Mouse (Mus musculus): ENCODE measurements at regions not wholly inside any gene's neighbourhood (a gene's known extent, or its start where the extent isn't known, plus 50 kb on each side); places are given as distances from the start of the nearest gene placed in this dataset.

- Histone ChIP-seq H3K9ac (ENCODE audit: low read depth, low read length) (no peak overlapping the region), H3K4me3 (ENCODE audit: low read depth, low read length) (no peak overlapping the region), H3K9me3 (replicated peaks; ENCODE audit: control insufficient read depth, low read length, poor library complexity, severe bottlenecking) (no peaks in the 10 kb centered on the region), H3K27ac (ENCODE audit: low read length) (no peak overlapping the region), H3K4me1 (ENCODE audit: control insufficient read depth, insufficient read depth, low read length) (peaks cover 14% of the 10 kb centered on the region), H3K27me3 (ENCODE audit: control insufficient read depth, insufficient read depth, low read depth, low read length) (no peaks in the 10 kb centered on the region), H3K4me2 (ENCODE audit: low read length) (no peak overlapping the region), H3K36me3 (ENCODE audit: control insufficient read depth, insufficient read depth, low read length) (no peaks in the 10 kb centered on the region)
- ATAC-seq = no peak
- WGBS = 61% methylated on average over 2 of the region's 2 CpGs
These were observed 83.6 kb upstream of the Camk1g start for GRCm38 (mm10) chr1:193453654-193454053.

DNA sequence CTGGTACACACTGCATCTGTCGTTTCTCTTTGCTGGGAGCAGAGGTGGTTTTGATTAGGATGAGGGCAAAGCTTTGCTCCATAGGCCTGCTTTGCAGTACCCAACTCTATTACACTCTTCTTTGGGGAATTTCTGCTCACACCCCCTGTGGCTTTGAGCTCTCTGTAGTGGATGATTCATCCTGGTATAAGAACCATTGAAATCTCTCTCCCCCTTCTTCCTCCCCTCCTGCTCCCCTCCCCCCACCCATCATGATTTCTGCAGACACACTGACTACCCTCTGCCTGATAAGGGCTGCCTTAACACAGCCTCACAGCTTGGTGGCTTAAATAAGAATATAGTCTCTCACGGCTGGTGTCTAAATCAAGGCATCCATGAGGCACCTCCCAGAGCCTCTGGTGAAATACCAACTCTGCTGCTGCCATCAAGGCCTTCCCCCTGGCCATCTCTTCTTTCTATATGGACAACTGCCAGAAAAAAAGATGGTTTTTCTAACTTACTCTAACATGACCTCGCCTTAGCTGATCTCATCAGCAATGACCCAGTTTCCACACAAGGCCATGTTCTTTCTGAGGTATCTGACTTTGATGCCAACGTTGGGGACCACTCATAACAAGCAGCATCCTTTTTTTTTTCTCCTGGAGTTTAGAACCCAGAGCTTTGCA is 81.5 kb upstream of the Camk1g start:
- Histone ChIP-seq H3K27me3 (ENCODE audit: control insufficient read depth, insufficient read depth, low read depth, low read length) (no peaks in the 10 kb centered on the region), H3K27ac (ENCODE audit: low read length) (no peak overlapping the region), H3K36me3 (ENCODE audit: control insufficient read depth, insufficient read depth, low read length) (no peaks in the 10 kb centered on the region), H3K4me1 (ENCODE audit: control insufficient read depth, insufficient read depth, low read length) (peaks cover 14% of the 10 kb centered on the region), H3K9ac (ENCODE audit: low read depth, low read length) (no peak overlapping the region), H3K9me3 (replicated peaks; ENCODE audit: control insufficient read depth, low read length, poor library complexity, severe bottlenecking) (no peaks in the 10 kb centered on the region), H3K4me2 (ENCODE audit: low read length) (no peak overlapping the region), H3K4me3 (ENCODE audit: low read depth, low read length) (no peak overlapping the region)
- ATAC-seq = no peak
- WGBS = 64% methylated on average over 4 of the region's 4 CpGs

DNA sequence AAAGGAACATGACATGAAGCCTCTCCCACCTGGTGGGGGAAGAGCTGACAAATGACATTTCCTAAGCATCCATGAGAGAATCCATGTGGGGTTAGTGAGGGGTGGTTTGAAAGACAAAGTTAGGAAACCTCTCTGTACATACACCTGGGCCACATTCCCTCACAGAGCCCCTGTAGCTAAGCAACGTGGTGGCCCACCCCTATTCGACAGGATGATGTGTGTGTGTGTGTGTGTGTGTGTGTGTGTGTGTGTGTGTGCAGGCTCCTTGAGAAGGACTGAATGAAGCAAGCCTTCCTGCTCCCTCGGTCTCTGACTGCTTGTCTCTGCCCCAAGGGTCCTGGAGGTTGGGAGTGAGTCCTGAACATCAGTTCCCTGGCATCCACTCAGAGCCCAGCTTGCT is 80.7 kb upstream of the Camk1g start:
- Histone ChIP-seq H3K36me3 (ENCODE audit: control insufficient read depth, insufficient read depth, low read length) (no peaks in the 10 kb centered on the region), H3K4me1 (ENCODE audit: control insufficient read depth, insufficient read depth, low read length) (peaks cover 14% of the 10 kb centered on the region), H3K9ac (ENCODE audit: low read depth, low read length) (no peak overlapping the region), H3K9me3 (replicated peaks; ENCODE audit: control insufficient read depth, low read length, poor library complexity, severe bottlenecking) (no peaks in the 10 kb centered on the region), H3K27ac (ENCODE audit: low read length) (no peak overlapping the region), H3K4me2 (ENCODE audit: low read length) (no peak overlapping the region), H3K27me3 (ENCODE audit: control insufficient read depth, insufficient read depth, low read depth, low read length) (no peaks in the 10 kb centered on the region), H3K4me3 (ENCODE audit: low read depth, low read length) (no peak overlapping the region)
- 0 out of 2 replicates have a peak, but pooled peaks have one; percentile 39 for ATAC-seq
- WGBS = 29% methylated on average over 3 of the region's 3 CpGs

DNA sequence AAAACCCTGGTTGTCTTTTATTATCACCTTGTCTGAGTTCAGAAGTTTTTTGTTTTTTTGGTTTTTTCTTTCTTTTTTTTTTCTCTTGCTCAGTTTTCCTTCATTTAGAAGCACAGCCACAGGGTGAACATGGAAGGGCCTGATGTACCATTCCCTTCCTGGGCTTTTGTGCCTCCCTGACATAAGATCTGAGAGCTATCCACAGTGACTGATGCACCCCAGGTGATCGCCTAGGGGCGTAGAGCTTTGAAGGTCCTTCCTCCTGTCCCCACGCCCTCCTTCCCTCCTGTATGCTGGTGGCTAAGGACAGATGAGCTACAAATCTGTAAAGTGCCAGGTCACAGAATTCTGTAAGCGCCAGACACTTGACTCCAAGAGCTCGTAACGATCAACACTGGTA is 80.1 kb upstream of the Camk1g start:
- H3K4me1 ChIP-seq (ENCODE audit: control insufficient read depth, insufficient read depth, low read length) = peaks cover 14% of the 10 kb centered on the region
- H3K4me2 ChIP-seq (ENCODE audit: low read length) = no peak overlapping the region
- H3K27ac ChIP-seq (ENCODE audit: low read length) = peak overlapping the region; percentile 73; the same call in 1 of the 2 replicates
- ATAC-seq = 0 out of 2 replicates have a peak, but pooled peaks have one; percentile 18
- no peaks in the 10 kb centered on the region for H3K9me3 ChIP-seq (replicated peaks; ENCODE audit: control insufficient read depth, low read length, poor library complexity, severe bottlenecking)
- H3K27me3 ChIP-seq (ENCODE audit: control insufficient read depth, insufficient read depth, low read depth, low read length) = no peaks in the 10 kb centered on the region
- no peaks in the 10 kb centered on the region for H3K36me3 ChIP-seq (ENCODE audit: control insufficient read depth, insufficient read depth, low read length)
- H3K9ac ChIP-seq (ENCODE audit: low read depth, low read length) = no peak overlapping the region
- 59% methylated on average over 6 of the region's 6 CpGs for WGBS
- no peak overlapping the region for H3K4me3 ChIP-seq (ENCODE audit: low read depth, low read length)

GRCm38 (mm10) chr1:193449394-193450103 is 79.5 kb upstream of the Camk1g start:
- Histone ChIP-seq H3K4me2 (ENCODE audit: low read length) (no peak overlapping the region), H3K27ac (ENCODE audit: low read length) (peak overlapping the region; percentile 73), H3K36me3 (ENCODE audit: control insufficient read depth, insufficient read depth, low read length) (no peaks in the 10 kb centered on the region), H3K27me3 (ENCODE audit: control insufficient read depth, insufficient read depth, low read depth, low read length) (no peaks in the 10 kb centered on the region), H3K9me3 (replicated peaks; ENCODE audit: control insufficient read depth, low read length, poor library complexity, severe bottlenecking) (no peaks in the 10 kb centered on the region), H3K4me1 (ENCODE audit: control insufficient read depth, insufficient read depth, low read length) (peaks cover 14% of the 10 kb centered on the region), H3K9ac (ENCODE audit: low read depth, low read length) (0 out of 2 replicates have a peak overlapping the region, but pooled peaks have one; percentile 28), H3K4me3 (ENCODE audit: low read depth, low read length) (no peak overlapping the region)
- 17% methylated on average over 7 of the region's 7 CpGs for WGBS
- peak; percentile 63 for ATAC-seq

GRCm38 (mm10) chr1:193448793-193449393 is 78.8 kb upstream of the Camk1g start:
- Histone ChIP-seq H3K36me3 (ENCODE audit: control insufficient read depth, insufficient read depth, low read length) (no peaks in the 10 kb centered on the region), H3K4me1 (ENCODE audit: control insufficient read depth, insufficient read depth, low read length) (peaks cover 14% of the 10 kb centered on the region), H3K9me3 (replicated peaks; ENCODE audit: control insufficient read depth, low read length, poor library complexity, severe bottlenecking) (no peaks in the 10 kb centered on the region), H3K27me3 (ENCODE audit: control insufficient read depth, insufficient read depth, low read depth, low read length) (no peaks in the 10 kb centered on the region), H3K4me3 (ENCODE audit: low read depth, low read length) (no peak overlapping the region), H3K9ac (ENCODE audit: low read depth, low read length) (no peak overlapping the region), H3K27ac (ENCODE audit: low read length) (no peak overlapping the region), H3K4me2 (ENCODE audit: low read length) (no peak overlapping the region)
- 67% methylated on average over 3 of the region's 3 CpGs for WGBS
- ATAC-seq = no peak

DNA sequence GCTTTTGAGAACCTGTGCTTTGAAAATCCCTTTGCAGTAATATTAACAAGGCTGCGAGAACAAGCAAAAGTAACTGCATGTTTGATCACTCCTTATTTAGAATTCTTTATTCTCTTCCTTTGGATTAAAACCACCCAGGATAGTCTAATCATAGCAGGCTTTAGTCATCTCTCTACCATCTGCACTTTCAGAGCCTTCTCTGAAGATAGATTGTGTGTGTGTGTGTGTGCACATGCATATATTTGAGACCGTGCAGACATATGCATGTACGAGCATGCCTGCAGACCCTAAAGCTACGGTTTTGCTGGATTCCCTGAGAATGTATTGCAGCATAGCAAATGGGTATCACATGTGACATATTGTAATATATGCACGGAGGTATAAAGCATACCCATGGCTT is 77.5 kb upstream of the Camk1g start:
- Histone ChIP-seq H3K4me3 (ENCODE audit: low read depth, low read length) (no peak overlapping the region), H3K36me3 (ENCODE audit: control insufficient read depth, insufficient read depth, low read length) (no peaks in the 10 kb centered on the region), H3K9ac (ENCODE audit: low read depth, low read length) (no peak overlapping the region), H3K27me3 (ENCODE audit: control insufficient read depth, insufficient read depth, low read depth, low read length) (no peaks in the 10 kb centered on the region), H3K4me1 (ENCODE audit: control insufficient read depth, insufficient read depth, low read length) (peaks cover 14% of the 10 kb centered on the region), H3K27ac (ENCODE audit: low read length) (no peak overlapping the region), H3K4me2 (ENCODE audit: low read length) (no peak overlapping the region), H3K9me3 (replicated peaks; ENCODE audit: control insufficient read depth, low read length, poor library complexity, severe bottlenecking) (no peaks in the 10 kb centered on the region)
- WGBS = 82% methylated on average over 5 of the region's 5 CpGs
- no peak for ATAC-seq

DNA sequence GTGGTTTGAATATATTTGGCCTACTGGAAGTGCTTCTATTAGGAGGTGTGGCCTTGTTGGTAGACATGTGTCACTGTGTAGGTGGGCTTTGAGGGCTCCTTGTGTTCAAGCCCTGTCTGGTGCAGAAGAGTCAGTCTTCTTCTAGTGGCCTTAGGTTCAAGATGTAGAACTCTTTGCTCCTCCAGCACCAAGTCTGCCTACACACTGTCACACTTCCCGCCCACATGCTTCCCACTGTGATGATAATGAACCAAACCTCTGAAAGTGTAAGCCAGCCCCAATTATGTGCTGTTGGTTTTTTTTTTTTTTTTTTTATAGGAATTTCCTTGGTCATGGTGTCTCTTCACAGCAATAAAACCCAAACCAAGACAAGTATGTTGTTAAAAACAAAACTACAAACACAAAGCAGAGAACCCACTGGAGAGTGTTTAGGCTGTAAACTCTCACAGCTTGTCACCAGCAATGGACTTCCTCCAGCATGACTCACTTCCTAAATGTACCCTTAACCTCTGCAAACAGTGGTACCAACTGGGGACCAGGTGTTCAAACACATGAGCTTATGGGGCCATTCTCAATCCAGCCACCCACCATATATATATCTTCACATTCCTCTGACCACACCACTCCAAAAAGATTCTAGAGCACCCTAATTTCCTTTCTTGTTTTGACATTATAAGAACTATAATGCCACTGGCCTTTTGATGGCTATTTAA is 74.0 kb upstream of the Camk1g start:
- H3K27ac ChIP-seq (ENCODE audit: low read length) = no peak overlapping the region
- H3K4me1 ChIP-seq (ENCODE audit: control insufficient read depth, insufficient read depth, low read length) = no peaks in the 10 kb centered on the region
- WGBS = 86% methylated on average over 1 of the region's 1 CpGs
- ATAC-seq = no peak
- no peaks in the 10 kb centered on the region for H3K36me3 ChIP-seq (ENCODE audit: control insufficient read depth, insufficient read depth, low read length)
- H3K9ac ChIP-seq (ENCODE audit: low read depth, low read length) = no peak overlapping the region
- no peaks in the 10 kb centered on the region for H3K27me3 ChIP-seq (ENCODE audit: control insufficient read depth, insufficient read depth, low read depth, low read length)
- H3K4me3 ChIP-seq (ENCODE audit: low read depth, low read length) = no peak overlapping the region
- H3K9me3 ChIP-seq (replicated peaks; ENCODE audit: control insufficient read depth, low read length, poor library complexity, severe bottlenecking) = no peaks in the 10 kb centered on the region
- no peak overlapping the region for H3K4me2 ChIP-seq (ENCODE audit: low read length)

Measured in midbrain, embryonic 16.5 days (tissue).